Mouse (Mus musculus): ENCODE data around the gene Fam19a2. TPM values are rescaled to one million over a fixed set of nuclear protein-coding genes. Genes with fewer than 3 reads are reported as not detected.

The Fam19a2 gene
- total RNA-seq, 1 experiment, result 0.27 TPM

- Histone ChIP-seq H3K36me3 (ENCODE audit: control insufficient read depth, insufficient read depth, low read length, poor library complexity, severe bottlenecking) (no peaks in the 10 kb centered on the region), H3K9ac (ENCODE audit: insufficient read depth, low read depth, low read length, poor library complexity, severe bottlenecking) (no peak overlapping the region), H3K4me1 (ENCODE audit: control insufficient read depth in 2 of 2, insufficient read depth in 2 of 2, low read length in 2 of 2, poor library complexity in 1 of 2) (no peaks in the 10 kb centered on the region), H3K27ac (ENCODE audit: insufficient read depth, low read depth, low read length, poor library complexity, severe bottlenecking) (no peak overlapping the region), H3K9me3 (ENCODE audit: control insufficient read depth, insufficient read depth, low read depth, low read length) (no peaks in the 10 kb centered on the region), H3K4me3 (ENCODE audit: insufficient read depth in 1 of 2, low read depth in 1 of 2, low read length in 2 of 2, poor library complexity in 1 of 2, severe bottlenecking in 1 of 2) (no peak overlapping the region)
- no peak for DNase-seq (ENCODE audit: low read depth, low spot score)
- in situ Hi-C loops (cut with MboI; ENCODE audit: low sequenced_read_pairs in 2 of 2, unreplicated experiment in 2 of 2), result no loop called here
- TF ChIP-seq CHD2 (IDR thresholded peaks at IDR 0.05; ENCODE audit: low read depth, low read length), result no peak
- no peak for TF ChIP-seq ZNF384 (IDR thresholded peaks at IDR 0.05; ENCODE audit: low read depth, low read length)
- no peak for TF ChIP-seq HCFC1 (IDR thresholded peaks at IDR 0.05; ENCODE audit: borderline replicate concordance, insufficient read depth, low read length)
- TF ChIP-seq MAFK (IDR thresholded peaks at IDR 0.05; ENCODE audit: insufficient read depth, low read depth, low read length), result no peak
- TF ChIP-seq ZC3H11A (IDR thresholded peaks at IDR 0.05; ENCODE audit: borderline replicate concordance, low read depth, low read length), result no peak
Observed at GRCm38 (mm10) chr10:123605671-123606070, 341.9 kb downstream of the Fam19a2 start.

- H3K36me3 ChIP-seq (ENCODE audit: control insufficient read depth, insufficient read depth, low read length, poor library complexity, severe bottlenecking), result no peaks in the 10 kb centered on the region
- H3K9me3 ChIP-seq (ENCODE audit: control insufficient read depth, insufficient read depth, low read depth, low read length), result no peaks in the 10 kb centered on the region
- DNase-seq (ENCODE audit: low read depth, low spot score), result no peak
- no peak overlapping the region for H3K27ac ChIP-seq (ENCODE audit: insufficient read depth, low read depth, low read length, poor library complexity, severe bottlenecking)
- TF ChIP-seq CHD2 (IDR thresholded peaks at IDR 0.05; ENCODE audit: low read depth, low read length) (no peak), MAFK (IDR thresholded peaks at IDR 0.05; ENCODE audit: insufficient read depth, low read depth, low read length) (no peak), ZC3H11A (IDR thresholded peaks at IDR 0.05; ENCODE audit: borderline replicate concordance, low read depth, low read length) (no peak), HCFC1 (IDR thresholded peaks at IDR 0.05; ENCODE audit: borderline replicate concordance, insufficient read depth, low read length) (no peak), ZNF384 (IDR thresholded peaks at IDR 0.05; ENCODE audit: low read depth, low read length) (no peak)
- H3K4me3 ChIP-seq (ENCODE audit: insufficient read depth in 1 of 2, low read depth in 1 of 2, low read length in 2 of 2, poor library complexity in 1 of 2, severe bottlenecking in 1 of 2), result no peak overlapping the region
- no peak overlapping the region for H3K9ac ChIP-seq (ENCODE audit: insufficient read depth, low read depth, low read length, poor library complexity, severe bottlenecking)
- in situ Hi-C loops (cut with MboI; ENCODE audit: low sequenced_read_pairs in 2 of 2, unreplicated experiment in 2 of 2), result no loop called here
- no peaks in the 10 kb centered on the region for H3K4me1 ChIP-seq (ENCODE audit: control insufficient read depth in 2 of 2, insufficient read depth in 2 of 2, low read length in 2 of 2, poor library complexity in 1 of 2)
Observed at GRCm38 (mm10) chr10:123626691-123627090, 362.9 kb downstream of the Fam19a2 start.

GRCm38 (mm10) chr10:123629248-123629744 lies 365.5 kb downstream of the Fam19a2 start:
- Histone ChIP-seq H3K36me3 (ENCODE audit: control insufficient read depth, insufficient read depth, low read length, poor library complexity, severe bottlenecking) (no peaks in the 10 kb centered on the region), H3K4me3 (ENCODE audit: insufficient read depth in 1 of 2, low read depth in 1 of 2, low read length in 2 of 2, poor library complexity in 1 of 2, severe bottlenecking in 1 of 2) (no peak overlapping the region), H3K4me1 (ENCODE audit: control insufficient read depth in 2 of 2, insufficient read depth in 2 of 2, low read length in 2 of 2, poor library complexity in 1 of 2) (no peaks in the 10 kb centered on the region), H3K27ac (ENCODE audit: insufficient read depth, low read depth, low read length, poor library complexity, severe bottlenecking) (no peak overlapping the region), H3K9me3 (ENCODE audit: control insufficient read depth, insufficient read depth, low read depth, low read length) (no peaks in the 10 kb centered on the region), H3K9ac (ENCODE audit: insufficient read depth, low read depth, low read length, poor library complexity, severe bottlenecking) (no peak overlapping the region)
- TF ChIP-seq MAFK (IDR thresholded peaks at IDR 0.05; ENCODE audit: insufficient read depth, low read depth, low read length), result no peak
- TF ChIP-seq CHD2 (IDR thresholded peaks at IDR 0.05; ENCODE audit: low read depth, low read length), result no peak
- TF ChIP-seq HCFC1 (IDR thresholded peaks at IDR 0.05; ENCODE audit: borderline replicate concordance, insufficient read depth, low read length), result no peak
- no peak for TF ChIP-seq ZC3H11A (IDR thresholded peaks at IDR 0.05; ENCODE audit: borderline replicate concordance, low read depth, low read length)
- no peak for TF ChIP-seq ZNF384 (IDR thresholded peaks at IDR 0.05; ENCODE audit: low read depth, low read length)
- in situ Hi-C loops (cut with MboI; ENCODE audit: low sequenced_read_pairs in 2 of 2, unreplicated experiment in 2 of 2), result no loop called here
- DNase-seq (ENCODE audit: low read depth, low spot score), result no peak

GRCm38 (mm10) chr10:123632029-123632428 lies 368.2 kb downstream of the Fam19a2 start:
- no peak for TF ChIP-seq MAFK (IDR thresholded peaks at IDR 0.05; ENCODE audit: insufficient read depth, low read depth, low read length)
- no peak for TF ChIP-seq HCFC1 (IDR thresholded peaks at IDR 0.05; ENCODE audit: borderline replicate concordance, insufficient read depth, low read length)
- no peak for TF ChIP-seq CHD2 (IDR thresholded peaks at IDR 0.05; ENCODE audit: low read depth, low read length)
- TF ChIP-seq ZC3H11A (IDR thresholded peaks at IDR 0.05; ENCODE audit: borderline replicate concordance, low read depth, low read length), result no peak
- no peak for TF ChIP-seq ZNF384 (IDR thresholded peaks at IDR 0.05; ENCODE audit: low read depth, low read length)
- Histone ChIP-seq H3K9me3 (ENCODE audit: control insufficient read depth, insufficient read depth, low read depth, low read length) (no peaks in the 10 kb centered on the region), H3K4me3 (ENCODE audit: insufficient read depth in 1 of 2, low read depth in 1 of 2, low read length in 2 of 2, poor library complexity in 1 of 2, severe bottlenecking in 1 of 2) (no peak overlapping the region), H3K9ac (ENCODE audit: insufficient read depth, low read depth, low read length, poor library complexity, severe bottlenecking) (no peak overlapping the region), H3K4me1 (ENCODE audit: control insufficient read depth in 2 of 2, insufficient read depth in 2 of 2, low read length in 2 of 2, poor library complexity in 1 of 2) (no peaks in the 10 kb centered on the region), H3K27ac (ENCODE audit: insufficient read depth, low read depth, low read length, poor library complexity, severe bottlenecking) (no peak overlapping the region), H3K36me3 (ENCODE audit: control insufficient read depth, insufficient read depth, low read length, poor library complexity, severe bottlenecking) (no peaks in the 10 kb centered on the region)
- in situ Hi-C loops (cut with MboI; ENCODE audit: low sequenced_read_pairs in 2 of 2, unreplicated experiment in 2 of 2), result no loop called here
- no peak for DNase-seq (ENCODE audit: low read depth, low spot score)

GRCm38 (mm10) chr10:123636655-123637054 lies 372.9 kb downstream of the Fam19a2 start:
- no peaks in the 10 kb centered on the region for H3K4me1 ChIP-seq (ENCODE audit: control insufficient read depth in 2 of 2, insufficient read depth in 2 of 2, low read length in 2 of 2, poor library complexity in 1 of 2)
- TF ChIP-seq HCFC1 (IDR thresholded peaks at IDR 0.05; ENCODE audit: borderline replicate concordance, insufficient read depth, low read length) (no peak), ZNF384 (IDR thresholded peaks at IDR 0.05; ENCODE audit: low read depth, low read length) (no peak), ZC3H11A (IDR thresholded peaks at IDR 0.05; ENCODE audit: borderline replicate concordance, low read depth, low read length) (no peak)
- H3K27ac ChIP-seq (ENCODE audit: insufficient read depth, low read depth, low read length, poor library complexity, severe bottlenecking), result no peak overlapping the region
- H3K9ac ChIP-seq (ENCODE audit: insufficient read depth, low read depth, low read length, poor library complexity, severe bottlenecking), result no peak overlapping the region
- no peak for DNase-seq (ENCODE audit: low read depth, low spot score)
- no peaks in the 10 kb centered on the region for H3K9me3 ChIP-seq (ENCODE audit: control insufficient read depth, insufficient read depth, low read depth, low read length)
- no peak overlapping the region for H3K4me3 ChIP-seq (ENCODE audit: insufficient read depth in 1 of 2, low read depth in 1 of 2, low read length in 2 of 2, poor library complexity in 1 of 2, severe bottlenecking in 1 of 2)
- in situ Hi-C loops (cut with MboI; ENCODE audit: low sequenced_read_pairs in 2 of 2, unreplicated experiment in 2 of 2), result no loop called here
- H3K36me3 ChIP-seq (ENCODE audit: control insufficient read depth, insufficient read depth, low read length, poor library complexity, severe bottlenecking), result no peaks in the 10 kb centered on the region

Data from ES-E14 (cell line).